Mouse (Mus musculus): ENCODE data around the gene Stag1. TPM values are rescaled to one million over a fixed set of nuclear protein-coding genes. Genes with fewer than 3 reads are reported as not detected.
A peak's percentile ranks its signal among the peaks of the same experiment; 100 is the strongest.

The Stag1 gene
- polyA plus RNA-seq, 1 experiment, result 27.8 TPM

DNA sequence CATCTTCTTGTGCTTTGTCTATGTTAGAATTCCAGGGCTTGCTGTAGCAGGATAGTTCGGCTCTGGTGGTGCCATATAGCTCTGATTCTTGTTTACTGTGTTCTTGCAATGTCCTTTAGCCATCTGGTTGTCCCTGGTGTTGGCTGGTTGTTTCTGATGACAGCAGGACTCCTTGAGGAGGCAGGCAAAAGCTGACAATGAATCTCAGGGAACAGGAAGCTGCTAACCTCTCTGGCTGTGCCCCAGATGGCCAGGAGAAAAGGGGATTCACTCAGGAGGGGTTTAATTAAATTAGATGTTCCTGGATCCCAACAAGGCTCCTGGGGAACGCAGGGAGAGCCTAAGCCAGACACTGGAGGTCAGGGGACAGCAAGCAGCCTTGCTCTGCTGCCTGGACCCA lies 344.4 kb downstream of the Stag1 start:
- no peak for DNase-seq (ENCODE audit: extremely low spot score in 1 of 2, low spot score in 1 of 2)

GRCm38 (mm10) chr9:100944677-100945365 lies 347.2 kb downstream of the Stag1 start:
- DNase-seq (ENCODE audit: extremely low spot score in 1 of 2, low spot score in 1 of 2), result no peak

GRCm38 (mm10) chr9:100951481-100951880 lies 353.9 kb downstream of the Stag1 start:
- DNase-seq (ENCODE audit: extremely low spot score in 1 of 2, low spot score in 1 of 2), result peak in 1 of 2 experiments; percentile 27

DNA sequence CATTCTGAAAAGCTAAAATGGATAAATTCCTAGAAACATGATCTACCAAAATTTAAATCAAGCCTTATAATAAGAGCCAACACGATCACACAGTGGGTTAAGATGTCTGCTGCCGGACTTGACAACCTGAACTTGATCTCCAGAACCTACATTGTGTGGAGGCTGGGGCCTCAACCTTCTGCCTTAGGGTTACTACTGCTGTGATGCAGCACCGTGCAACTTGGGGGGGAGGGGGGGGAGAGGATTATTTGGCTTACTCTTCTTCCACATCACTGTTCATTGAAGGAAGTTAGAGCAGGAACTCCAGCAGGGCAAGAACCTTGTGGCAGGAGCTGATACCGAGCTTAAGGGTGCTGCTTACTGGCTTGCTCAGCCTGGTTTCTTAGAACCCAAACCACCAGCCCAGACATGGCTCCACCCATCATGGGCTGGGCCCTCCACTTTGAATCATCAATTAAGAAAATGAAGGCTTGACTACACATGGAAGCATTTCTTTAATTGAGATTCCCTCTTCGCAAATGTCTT lies 365.4 kb downstream of the Stag1 start:
- DNase-seq (ENCODE audit: extremely low spot score in 1 of 2, low spot score in 1 of 2), result no peak

DNA sequence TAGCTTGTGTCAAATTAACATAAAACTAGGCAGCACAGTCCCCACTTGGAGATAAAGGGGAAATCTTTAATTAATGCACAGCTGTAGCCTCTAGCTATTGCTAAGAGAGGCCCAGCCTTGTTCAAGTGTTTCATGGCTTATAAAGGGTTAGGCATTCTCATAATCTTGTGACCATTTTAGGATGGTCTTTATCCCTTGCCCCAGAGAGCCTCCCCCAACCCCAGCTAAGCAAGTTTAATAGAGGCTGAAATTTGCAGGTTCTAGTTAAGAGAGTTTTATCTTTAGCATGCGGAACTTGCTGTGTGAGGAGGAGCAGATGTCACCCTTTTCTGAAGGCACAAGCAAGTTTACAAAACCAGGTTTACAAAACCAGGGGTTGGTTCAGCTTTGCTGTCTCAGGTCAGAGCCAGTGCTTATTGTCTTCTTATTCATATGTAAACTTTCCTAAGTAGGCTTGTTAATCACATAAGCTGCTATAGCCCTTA lies 365.9 kb downstream of the Stag1 start:
- DNase-seq (ENCODE audit: extremely low spot score in 1 of 2, low spot score in 1 of 2), result no peak

GRCm38 (mm10) chr9:100964106-100964505 lies 366.5 kb downstream of the Stag1 start:
- DNase-seq (ENCODE audit: extremely low spot score in 1 of 2, low spot score in 1 of 2), result no peak

DNA sequence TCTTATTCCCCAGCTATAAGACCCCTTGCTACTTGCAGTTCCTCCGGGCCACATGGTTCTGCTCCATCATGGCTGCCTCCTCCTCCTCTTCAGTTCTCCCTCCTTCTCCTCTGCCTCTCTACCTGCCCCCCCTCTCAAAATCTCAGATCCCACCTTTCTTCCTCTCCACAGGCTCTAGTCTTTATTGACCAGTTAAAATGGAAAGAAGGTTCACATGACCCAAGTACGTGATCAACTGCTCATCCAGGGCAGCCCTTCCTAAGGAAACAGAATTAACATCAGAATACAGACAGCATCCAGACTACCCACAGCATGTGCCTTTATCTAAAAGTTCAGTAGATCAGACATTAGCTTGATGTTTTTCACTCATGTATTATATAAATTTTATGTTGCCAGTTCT lies 371.9 kb downstream of the Stag1 start:
- no peak for DNase-seq (ENCODE audit: extremely low spot score in 1 of 2, low spot score in 1 of 2)

DNA sequence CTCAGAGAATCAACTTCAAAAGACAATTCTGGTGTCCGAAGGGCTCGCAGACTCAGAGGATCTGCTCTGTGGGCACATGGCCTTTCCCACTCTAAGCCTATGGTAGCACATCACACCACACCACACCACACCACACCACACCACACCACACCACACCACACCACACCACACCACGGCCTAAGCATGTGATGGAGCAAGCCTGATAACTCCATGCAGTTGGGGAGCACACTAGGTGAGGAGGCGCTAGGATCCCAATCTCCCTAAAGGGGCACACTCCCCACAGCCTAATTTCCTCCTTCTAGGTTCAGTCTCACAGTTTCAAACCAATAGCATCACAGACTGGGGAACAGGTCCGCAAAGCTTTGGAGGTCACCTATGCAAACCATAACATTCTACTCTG lies 381.1 kb downstream of the Stag1 start:
- no peak for DNase-seq (ENCODE audit: extremely low spot score in 1 of 2, low spot score in 1 of 2)

DNA sequence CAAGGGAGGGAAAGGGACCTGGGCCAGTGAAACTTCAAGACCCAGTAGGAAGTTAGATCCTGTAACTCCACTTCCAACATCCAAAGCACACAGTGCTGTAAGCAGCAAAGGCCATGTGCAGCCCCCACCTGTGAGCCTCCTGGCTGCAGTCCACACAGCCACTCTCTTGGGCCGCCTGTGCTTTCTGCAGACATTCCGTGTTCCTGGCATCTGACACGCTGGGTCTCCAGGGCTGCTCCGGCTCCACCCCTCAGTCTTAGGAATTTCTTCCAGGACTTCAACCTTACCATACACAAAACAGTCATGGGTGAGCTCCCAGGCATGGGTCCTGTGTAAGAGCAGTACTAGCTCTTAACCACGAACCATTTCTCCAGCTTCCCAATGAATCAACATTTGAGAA lies 381.7 kb downstream of the Stag1 start:
- DNase-seq (ENCODE audit: extremely low spot score in 1 of 2, low spot score in 1 of 2), result no peak

GRCm38 (mm10) chr9:100982786-100983185 lies 385.2 kb downstream of the Stag1 start:
- no peak for DNase-seq (ENCODE audit: extremely low spot score in 1 of 2, low spot score in 1 of 2)

- no peak for DNase-seq (ENCODE audit: extremely low spot score in 1 of 2, low spot score in 1 of 2)
Measured at GRCm38 (mm10) chr9:100984381-100985310, 387.0 kb downstream of the Stag1 start.

DNA sequence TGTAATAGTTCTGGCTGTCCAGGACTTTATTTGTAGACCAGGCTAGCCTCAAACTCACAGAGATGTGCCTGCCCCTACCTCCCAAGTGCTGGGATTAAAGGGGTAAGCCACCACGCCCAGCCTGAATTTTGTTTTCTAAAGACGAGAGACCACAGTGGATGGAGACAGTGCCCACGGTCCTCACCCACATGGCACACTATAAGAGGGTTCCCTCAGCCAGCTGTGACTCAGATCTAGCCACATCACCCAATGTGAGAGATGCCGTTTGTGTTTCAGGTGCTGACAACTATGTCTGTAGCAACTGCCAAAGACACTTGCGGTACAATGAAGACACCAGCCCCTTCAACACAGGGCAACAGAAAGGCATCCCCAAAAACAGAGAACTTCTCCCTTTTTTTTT lies 389.4 kb downstream of the Stag1 start:
- DNase-seq (ENCODE audit: extremely low spot score in 1 of 2, low spot score in 1 of 2), result no peak

DNA sequence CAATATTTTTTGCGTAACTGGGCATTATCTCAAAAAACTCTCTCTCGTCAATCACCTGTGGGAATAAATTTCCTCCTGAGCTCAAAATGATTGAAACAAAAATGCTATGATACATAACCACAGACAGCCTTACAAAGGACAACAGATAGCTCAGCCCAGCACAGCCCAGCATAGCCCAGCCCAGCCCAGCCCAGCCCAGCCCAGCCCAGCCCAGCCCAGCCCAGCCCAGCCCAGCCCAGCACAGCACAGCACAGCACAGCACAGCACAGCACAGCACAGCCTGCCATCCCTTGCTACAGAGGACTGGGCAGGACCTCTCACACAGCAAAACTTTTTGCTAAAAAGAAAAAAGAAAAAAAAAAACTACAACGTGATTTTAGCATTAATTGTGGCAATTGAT lies 390.3 kb downstream of the Stag1 start:
- DNase-seq (ENCODE audit: extremely low spot score in 1 of 2, low spot score in 1 of 2), result no peak

GRCm38 (mm10) chr9:100990609-100991008 lies 393.0 kb downstream of the Stag1 start:
- DNase-seq (ENCODE audit: extremely low spot score in 1 of 2, low spot score in 1 of 2), result no peak

GRCm38 (mm10) chr9:100991321-100991720 lies 393.7 kb downstream of the Stag1 start:
- DNase-seq (ENCODE audit: extremely low spot score in 1 of 2, low spot score in 1 of 2), result no peak

DNA sequence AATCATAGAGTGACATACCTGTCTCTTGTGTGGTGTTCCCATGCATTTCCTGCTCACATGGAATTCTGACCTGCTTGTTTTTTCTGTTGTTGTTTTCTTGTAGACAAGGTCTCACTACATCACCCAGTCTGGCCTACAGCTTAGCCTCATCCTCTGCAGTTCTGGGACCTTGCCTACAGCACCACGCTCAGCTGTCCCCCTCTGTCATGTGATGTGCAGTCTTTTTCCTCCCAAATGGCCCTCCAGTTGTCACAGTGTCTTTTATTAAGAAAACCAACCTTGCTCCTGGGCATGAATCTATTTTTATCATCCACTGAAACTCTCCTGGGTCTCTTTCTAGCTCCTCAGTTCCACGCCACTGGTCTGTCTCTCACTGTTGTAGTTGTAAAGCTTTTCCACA lies 394.6 kb downstream of the Stag1 start:
- no peak for DNase-seq (ENCODE audit: extremely low spot score in 1 of 2, low spot score in 1 of 2)

- no peak for DNase-seq (ENCODE audit: extremely low spot score in 1 of 2, low spot score in 1 of 2)
Measured at GRCm38 (mm10) chr9:100993937-100994336, 396.3 kb downstream of the Stag1 start.

DNA sequence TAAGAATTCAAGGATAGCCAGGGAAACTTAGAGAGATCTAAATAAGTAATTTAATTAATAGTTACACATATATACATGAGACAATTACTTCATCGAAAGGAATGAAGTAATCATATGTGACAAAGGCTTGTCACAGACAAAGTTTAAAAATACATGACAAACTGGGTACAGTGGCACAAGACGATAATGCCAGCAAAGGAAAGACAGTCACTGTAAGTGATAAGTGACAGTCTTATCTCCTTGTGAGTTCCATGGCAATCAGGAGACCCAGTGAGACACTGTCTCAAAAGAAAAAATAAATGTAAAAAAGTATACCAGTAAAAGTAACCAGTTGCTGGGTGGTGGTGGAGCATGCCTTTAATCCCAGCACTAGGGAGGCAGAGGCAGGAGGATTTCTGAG lies 399.5 kb downstream of the Stag1 start:
- no peak for DNase-seq (ENCODE audit: extremely low spot score in 1 of 2, low spot score in 1 of 2)

- no peak for DNase-seq (ENCODE audit: extremely low spot score in 1 of 2, low spot score in 1 of 2)
Measured at GRCm38 (mm10) chr9:101002053-101002452, 404.5 kb downstream of the Stag1 start.

DNA sequence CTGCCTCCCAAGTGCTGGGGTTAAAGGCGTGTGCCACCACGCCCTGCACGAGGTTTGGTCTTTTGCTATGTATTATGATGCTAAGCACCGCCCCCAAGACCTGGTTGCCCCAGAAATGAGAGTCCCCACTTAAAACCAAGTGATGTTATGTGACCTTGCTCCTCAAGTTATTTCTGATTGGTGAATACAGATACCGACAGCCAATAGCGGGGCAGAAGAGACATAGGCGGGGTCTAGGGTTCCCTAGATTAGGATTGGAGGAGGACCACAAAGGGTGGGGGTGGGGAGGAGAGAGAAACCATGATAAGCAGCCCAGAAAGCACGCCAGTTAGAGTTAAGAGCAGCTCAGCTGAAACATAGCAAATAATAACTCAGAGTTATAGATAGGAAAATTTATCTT lies 405.2 kb downstream of the Stag1 start:
- no peak for DNase-seq (ENCODE audit: extremely low spot score in 1 of 2, low spot score in 1 of 2)

GRCm38 (mm10) chr9:101003302-101003701 lies 405.7 kb downstream of the Stag1 start:
- no peak for DNase-seq (ENCODE audit: extremely low spot score in 1 of 2, low spot score in 1 of 2)
